In the genomic region with DNA sequence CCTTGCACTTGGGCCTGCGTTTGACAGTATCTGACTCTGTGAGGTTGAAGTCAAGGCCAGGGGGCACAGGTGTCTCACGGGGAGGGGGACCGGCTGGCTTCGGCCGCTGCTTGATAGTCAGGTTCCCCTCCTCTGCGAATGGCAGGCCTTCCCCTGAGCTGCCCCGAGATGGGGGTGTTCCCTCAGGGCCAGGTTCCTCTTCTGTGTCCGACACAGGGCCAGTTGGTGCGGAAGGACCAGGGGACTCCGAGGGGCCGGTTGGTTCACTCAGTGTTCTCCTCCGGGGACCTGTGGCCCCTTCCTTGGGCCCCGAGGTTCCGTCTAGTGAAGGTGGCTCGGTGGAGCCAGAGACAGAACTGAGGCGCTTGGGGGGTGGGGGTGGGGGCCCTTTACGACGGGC, we compare ENCODE assay signal across 22 mouse cellular contexts. TPM values are rescaled to one million over a fixed set of nuclear protein-coding genes. Genes with fewer than 3 reads are reported as not detected.
DNase-seq lines count a peak whose midpoint lies in the region; ATAC-seq lines count a peak whose summit lies in the region.
"Had no signal": no experiment of that assay in that cellular context is flagged by ENCODE, and none has a peak within 500 bp of the region (broad histone marks: within the 10 kb centered on the region; RNA-seq: fewer than 3 reads in every experiment).

No protein-coding gene starts in this region.

- no peak for ATAC-seq in forebrain, embryonic 13.5 days
- ATAC-seq in midbrain, embryonic 14.5 days (ENCODE audit: low FRiP score, low TSS enrichment), result no peak
- ATAC-seq: activated CD4-positive, CD25-positive, alpha-beta regulatory T cell, adult 4 months; CD4-positive, CD25-positive, alpha-beta regulatory T cell, adult 4 months; Patski had no signal

- no peak overlapping the region for H3K4me2 ChIP-seq in forebrain, embryonic 13.5 days
- H3K4me2 ChIP-seq in midbrain, embryonic 14.5 days (ENCODE audit: low read length), result no peak overlapping the region

- H3K27ac ChIP-seq in forebrain, embryonic 10.5 days, result 0 out of 2 replicates have a peak overlapping the region, but pooled peaks have one; percentile 36
- H3K27ac ChIP-seq in forebrain, embryonic 13.5 days, result no peak overlapping the region
- no peak overlapping the region; the same call in 1 of the 2 replicates for H3K27ac ChIP-seq in midbrain, embryonic 10.5 days (replicated peaks)
- no peak overlapping the region for H3K27ac ChIP-seq in midbrain, embryonic 14.5 days (replicated peaks; ENCODE audit: low read depth, low read length)

- WGBS in forebrain, embryonic 10.5 days, result 93% methylated on average over 18 of the region's 18 CpGs
- WGBS in forebrain, embryonic 13.5 days, result 92% methylated on average over 18 of the region's 18 CpGs
- 90% methylated on average over 18 of the region's 18 CpGs for WGBS in midbrain, embryonic 10.5 days
- WGBS in midbrain, embryonic 14.5 days, result 93% methylated on average over 18 of the region's 18 CpGs

- no peaks in the 10 kb centered on the region for H3K27me3 ChIP-seq in forebrain, embryonic 10.5 days (ENCODE audit: poor library complexity, severe bottlenecking)
- no peaks in the 10 kb centered on the region for H3K27me3 ChIP-seq in forebrain, embryonic 13.5 days
- no peaks in the 10 kb centered on the region for H3K27me3 ChIP-seq in midbrain, embryonic 10.5 days (ENCODE audit: low read depth, poor library complexity, severe bottlenecking)
- H3K27me3 ChIP-seq in midbrain, embryonic 14.5 days (ENCODE audit: control insufficient read depth, insufficient read depth, low read length), result no peaks in the 10 kb centered on the region
- H3K27me3 ChIP-seq: CH12.LX, Patski had no signal

- DNase-seq in forebrain, embryonic 10.5 days (ENCODE audit: extremely low spot score, low spot score), result no peak
- DNase-seq in heart, adult 11 months, result peak; percentile 93
- no peak for DNase-seq in heart, adult 9 months (ENCODE audit: low spot score in 2 of 2)
- DNase-seq in midbrain, embryonic 10.5 days (ENCODE audit: low spot score), result no peak
- no peak for DNase-seq in midbrain, embryonic 14.5 days
- DNase-seq: adrenal gland, adult 2 months; adrenal gland, adult 8-10 months; adrenal gland, postnatal 10 days; adrenal gland, postnatal 14 days; adrenal gland, postnatal 25 days; adrenal gland, postnatal 36 days; B cell, adult 2 months; cerebellum, adult 11 months; cerebellum, adult 11-12 months; cerebellum, adult 18-20 months had no signal

- no peak overlapping the region for H3K4me3 ChIP-seq in forebrain, embryonic 10.5 days
- no peak overlapping the region for H3K4me3 ChIP-seq in forebrain, embryonic 13.5 days
- 0 out of 2 replicates have a peak overlapping the region, but pooled peaks have one; percentile 2 for H3K4me3 ChIP-seq in midbrain, embryonic 10.5 days
- H3K4me3 ChIP-seq in midbrain, embryonic 14.5 days (replicated peaks; ENCODE audit: low read depth, low read length), result no peak overlapping the region

- no peaks in the 10 kb centered on the region for H3K4me1 ChIP-seq in forebrain, embryonic 10.5 days
- no peaks in the 10 kb centered on the region for H3K4me1 ChIP-seq in forebrain, embryonic 13.5 days
- no peaks in the 10 kb centered on the region; the same call in 1 of the 2 replicates for H3K4me1 ChIP-seq in midbrain, embryonic 10.5 days
- H3K4me1 ChIP-seq in midbrain, embryonic 14.5 days (ENCODE audit: control insufficient read depth, insufficient read depth, low read length), result no peaks in the 10 kb centered on the region

- H3K9ac ChIP-seq in forebrain, embryonic 13.5 days, result no peak overlapping the region
- H3K9ac ChIP-seq in midbrain, embryonic 14.5 days (replicated peaks; ENCODE audit: low read length), result no peak overlapping the region

- no peaks in the 10 kb centered on the region for H3K9me3 ChIP-seq in forebrain, embryonic 10.5 days
- H3K9me3 ChIP-seq in forebrain, embryonic 13.5 days (replicated peaks), result no peaks in the 10 kb centered on the region
- H3K9me3 ChIP-seq in midbrain, embryonic 10.5 days (replicated peaks), result no peaks in the 10 kb centered on the region
- H3K9me3 ChIP-seq in midbrain, embryonic 14.5 days (ENCODE audit: control insufficient read depth, low read length), result no peaks in the 10 kb centered on the region
- H3K9me3 ChIP-seq: G1E had no signal

- peaks cover 98% of the 10 kb centered on the region for H3K36me3 ChIP-seq in forebrain, embryonic 10.5 days (replicated peaks)
- H3K36me3 ChIP-seq in forebrain, embryonic 13.5 days (ENCODE audit: poor library complexity, severe bottlenecking), result peaks cover 94% of the 10 kb centered on the region
- peaks cover 98% of the 10 kb centered on the region for H3K36me3 ChIP-seq in midbrain, embryonic 10.5 days
- H3K36me3 ChIP-seq in midbrain, embryonic 14.5 days (ENCODE audit: control insufficient read depth, insufficient read depth, low read length), result peaks cover 90% of the 10 kb centered on the region

RNA-seq across cellular contexts. Expression of gene Caskin2, which starts 12.5 kb away (rescaled TPM):
- 18.3 and 19.2 TPM in 2 replicates for polyA plus RNA-seq in forebrain, embryonic 10.5 days (2016; fragmentation: Nextera tagmentation; extraction: Ambion mirVana)
- polyA plus RNA-seq in forebrain, embryonic 13.5 days (2015; fragmentation: Nextera tagmentation; extraction: Ambion mirVana), result 10.7 and 13.3 TPM in 2 replicates
- polyA plus RNA-seq in midbrain, embryonic 10.5 days (2016; fragmentation: Nextera tagmentation; extraction: Ambion mirVana), result 17.5 and 18.6 TPM in 2 replicates
- polyA plus RNA-seq in midbrain, embryonic 14.5 days (2014; fragmentation: Nextera tagmentation; extraction: Ambion mirVana), result 8.4 and 9.8 TPM in 2 replicates

RNA-seq across cellular contexts. Expression of gene Tsen54, which starts 13.5 kb away (rescaled TPM):
- 34.7 and 41.0 TPM in 2 replicates for polyA plus RNA-seq in forebrain, embryonic 10.5 days (2016; fragmentation: Nextera tagmentation; extraction: Ambion mirVana)
- 23.2 and 23.9 TPM in 2 replicates for polyA plus RNA-seq in forebrain, embryonic 13.5 days (2015; fragmentation: Nextera tagmentation; extraction: Ambion mirVana)
- 35.3 and 39.7 TPM in 2 replicates for polyA plus RNA-seq in midbrain, embryonic 10.5 days (2016; fragmentation: Nextera tagmentation; extraction: Ambion mirVana)
- polyA plus RNA-seq in midbrain, embryonic 14.5 days (2014; fragmentation: Nextera tagmentation; extraction: Ambion mirVana), result 17.2 and 20.5 TPM in 2 replicates

RNA-seq across cellular contexts. Expression of gene Llgl2, which starts 22.9 kb away (rescaled TPM):
- polyA plus RNA-seq in forebrain, embryonic 10.5 days (2016; fragmentation: Nextera tagmentation; extraction: Ambion mirVana), result 7.5 and 7.6 TPM in 2 replicates
- 0.68 and 1.2 TPM in 2 replicates for polyA plus RNA-seq in forebrain, embryonic 13.5 days (2015; fragmentation: Nextera tagmentation; extraction: Ambion mirVana)
- polyA plus RNA-seq in midbrain, embryonic 10.5 days (2016; fragmentation: Nextera tagmentation; extraction: Ambion mirVana), result 5.5 and 5.9 TPM in 2 replicates
- polyA plus RNA-seq in midbrain, embryonic 14.5 days (2014; fragmentation: Nextera tagmentation; extraction: Ambion mirVana), result 0.55 and 0.63 TPM in 2 replicates

RNA-seq across cellular contexts. Expression of gene Tmem94, which starts 35.7 kb away (rescaled TPM):
- polyA plus RNA-seq in forebrain, embryonic 10.5 days (2016; fragmentation: Nextera tagmentation; extraction: Ambion mirVana), result 36.8 and 38.1 TPM in 2 replicates
- polyA plus RNA-seq in forebrain, embryonic 13.5 days (2015; fragmentation: Nextera tagmentation; extraction: Ambion mirVana), result 28.0 and 29.5 TPM in 2 replicates
- polyA plus RNA-seq in midbrain, embryonic 10.5 days (2016; fragmentation: Nextera tagmentation; extraction: Ambion mirVana), result 39.6 and 45.2 TPM in 2 replicates
- 15.2 and 20.9 TPM in 2 replicates for polyA plus RNA-seq in midbrain, embryonic 14.5 days (2014; fragmentation: Nextera tagmentation; extraction: Ambion mirVana)

RNA-seq across cellular contexts. Expression of gene Myo15b, which starts 57.2 kb away (rescaled TPM):
- 0.06 and 0.11 TPM in 2 replicates for polyA plus RNA-seq in forebrain, embryonic 10.5 days (2016; fragmentation: Nextera tagmentation; extraction: Ambion mirVana)
- 0.21 TPM in 1 of 2 replicates, not detected in the other for polyA plus RNA-seq in forebrain, embryonic 13.5 days (2015; fragmentation: Nextera tagmentation; extraction: Ambion mirVana)
- polyA plus RNA-seq in midbrain, embryonic 10.5 days (2016; fragmentation: Nextera tagmentation; extraction: Ambion mirVana), result 0.12 and 0.21 TPM in 2 replicates
- polyA plus RNA-seq in midbrain, embryonic 14.5 days (2014; fragmentation: Nextera tagmentation; extraction: Ambion mirVana), result 0.15 TPM in 1 of 2 replicates, not detected in the other
- polyA plus RNA-seq: activated CD4-positive, CD25-positive, alpha-beta regulatory T cell, adult 4 months; C2C12; CD4-positive, CD25-positive, alpha-beta regulatory T cell, adult 4 months had no signal
